16 mouse cellular contexts compared by ENCODE assay signal in the genomic region with DNA sequence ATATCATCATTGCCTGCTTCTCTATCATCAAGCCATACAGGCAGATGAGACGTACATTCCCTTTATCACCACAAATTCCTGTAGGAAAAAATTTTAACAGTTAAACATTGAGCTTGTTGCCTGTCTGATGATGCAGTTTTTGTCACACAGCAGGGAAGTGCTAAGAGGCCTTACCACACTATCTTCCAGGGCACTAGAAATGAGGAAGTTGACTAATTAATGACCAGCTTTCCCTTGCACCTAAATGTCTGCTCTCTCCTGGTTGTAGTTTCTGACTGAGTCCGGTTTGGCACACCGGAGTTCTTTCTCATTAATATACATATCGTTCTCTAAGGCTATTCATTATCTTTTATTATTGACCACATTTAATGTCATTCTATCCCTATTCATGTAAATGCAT.
"Had no signal": no experiment of that assay in that cellular context is flagged by ENCODE, and none has a peak within 500 bp of the region (broad histone marks: within the 10 kb centered on the region; RNA-seq: fewer than 3 reads in every experiment).

No protein-coding gene starts in this region.

- H3K4me3 ChIP-seq: kidney, embryonic 15.5 days; limb, embryonic 12.5 days; limb, embryonic 15.5 days; midbrain, embryonic 13.5 days had no signal

- H3K9me3 ChIP-seq: kidney, embryonic 15.5 days; limb, embryonic 12.5 days; limb, embryonic 15.5 days; midbrain, embryonic 13.5 days had no signal

- ATAC-seq: liver, postnatal 0 days; midbrain, embryonic 13.5 days had no signal

- H3K36me3 ChIP-seq: kidney, embryonic 15.5 days; limb, embryonic 12.5 days; limb, embryonic 15.5 days; midbrain, embryonic 13.5 days had no signal

- H3K9ac ChIP-seq: kidney, embryonic 15.5 days; limb, embryonic 12.5 days; limb, embryonic 15.5 days; liver, embryonic 14.5 days; liver, postnatal 0 days; lung, embryonic 14.5 days; midbrain, embryonic 13.5 days had no signal

- H3K27me3 ChIP-seq: kidney, embryonic 15.5 days; limb, embryonic 12.5 days; limb, embryonic 15.5 days; midbrain, embryonic 13.5 days had no signal

- DNase-seq: kidney, adult 11 months; kidney, adult 8-10 months; kidney, postnatal 10 days; kidney, postnatal 36 days; left cerebral cortex, postnatal 4 days; liver, postnatal 0 days; thymus, adult 18-20 months; thymus, postnatal 36 days had no signal

- H3K4me1 ChIP-seq: kidney, embryonic 15.5 days; limb, embryonic 12.5 days; limb, embryonic 15.5 days; midbrain, embryonic 13.5 days had no signal

- H3K4me2 ChIP-seq: kidney, embryonic 15.5 days; limb, embryonic 12.5 days; limb, embryonic 15.5 days; liver, embryonic 11.5 days; lung, embryonic 14.5 days; midbrain, embryonic 13.5 days had no signal

- H3K27ac ChIP-seq: kidney, embryonic 15.5 days; limb, embryonic 12.5 days; limb, embryonic 15.5 days; liver, embryonic 14.5 days; macrophage; midbrain, embryonic 13.5 days had no signal
